Mouse (Mus musculus): ENCODE data around the gene Vdr. TPM values are rescaled to one million over a fixed set of nuclear protein-coding genes. Genes with fewer than 3 reads are reported as not detected.

Gene Vdr
- polyA plus RNA-seq, 1 experiment from 2014 or later: 1.5 TPM

DNA sequence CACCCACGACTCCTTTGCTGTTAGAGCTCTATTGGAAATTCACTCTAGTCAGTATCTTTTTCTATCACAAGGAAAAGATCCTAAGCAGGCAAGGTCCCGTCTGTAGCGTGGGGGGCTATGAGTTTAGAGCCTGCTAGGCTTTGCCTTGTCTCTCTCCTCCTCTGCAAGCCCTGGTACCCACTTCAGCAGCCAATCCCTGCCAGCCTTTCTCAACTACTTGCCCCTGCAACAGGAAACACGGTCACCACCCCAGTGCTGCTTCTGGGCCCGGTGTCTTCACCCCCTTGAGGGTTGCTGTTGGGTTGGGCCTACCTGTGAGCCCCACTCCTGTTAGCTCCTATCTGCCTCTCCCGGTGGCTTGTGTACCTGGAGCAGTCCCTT lies 88.5 kb downstream of the Vdr start:
- Histone ChIP-seq H3K9ac (ENCODE audit: low read length) (peak overlapping the region; percentile 45), H3K27me3 (ENCODE audit: control insufficient read depth, insufficient read depth, low read length) (no peaks in the 10 kb centered on the region), H3K9me3 (replicated peaks; ENCODE audit: control insufficient read depth, low read length) (no peaks in the 10 kb centered on the region), H3K4me3 (ENCODE audit: low read length) (no peak overlapping the region), H3K4me2 (ENCODE audit: low read depth, low read length) (peak overlapping the region; percentile 36), H3K36me3 (ENCODE audit: control insufficient read depth, insufficient read depth) (0 out of 2 replicates have a peak, but pooled peaks cover 3% of the 10 kb centered on the region), H3K27ac (ENCODE audit: low read length) (peak overlapping the region; percentile 85), H3K4me1 (ENCODE audit: control insufficient read depth, insufficient read depth, low read length) (peaks cover 64% of the 10 kb centered on the region)
- ATAC-seq (replicated peaks; ENCODE audit: extremely low read depth, insufficient read depth, low FRiP score): no peak
- 55% methylated on average over 6 of the region's 6 CpGs for WGBS

DNA sequence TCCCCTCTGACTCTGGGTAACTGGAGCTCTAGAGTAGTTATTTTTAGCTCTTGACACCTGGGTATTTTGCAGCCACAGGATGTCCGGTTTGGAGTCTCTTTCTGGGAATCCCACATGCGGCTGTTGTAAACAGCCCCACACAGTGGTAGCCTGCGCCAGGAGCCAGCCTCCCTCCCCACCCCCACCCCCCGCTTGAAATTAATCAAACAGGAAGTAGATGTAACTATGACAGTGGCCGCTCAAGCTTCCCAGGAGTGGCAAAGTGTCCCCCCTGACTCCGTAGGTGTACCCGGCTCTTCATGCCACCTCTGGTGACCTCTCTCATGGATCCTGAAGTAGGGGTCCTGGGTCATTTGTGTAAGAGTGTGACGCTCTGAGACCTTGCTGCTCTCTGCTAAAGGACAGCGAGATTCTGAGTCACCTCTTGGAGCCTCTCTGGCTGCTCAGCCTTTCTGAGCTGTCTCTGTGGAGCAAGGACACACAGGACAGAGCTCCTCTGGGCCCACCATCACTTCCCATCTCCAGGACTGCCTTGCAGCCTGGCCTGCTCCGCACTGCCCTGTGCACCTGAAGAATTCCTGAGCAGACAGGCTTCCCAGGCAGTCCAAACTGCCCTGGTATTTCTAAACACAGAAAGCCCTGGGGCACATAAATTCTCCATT lies 89.0 kb downstream of the Vdr start:
- Histone ChIP-seq H3K9ac (ENCODE audit: low read length) (peak overlapping the region; percentile 45), H3K36me3 (ENCODE audit: control insufficient read depth, insufficient read depth) (0 out of 2 replicates have a peak, but pooled peaks cover 3% of the 10 kb centered on the region), H3K4me1 (ENCODE audit: control insufficient read depth, insufficient read depth, low read length) (peaks cover 61% of the 10 kb centered on the region), H3K4me2 (ENCODE audit: low read depth, low read length) (peak overlapping the region; percentile 36), H3K4me3 (ENCODE audit: low read length) (no peak overlapping the region), H3K27ac (ENCODE audit: low read length) (peak overlapping the region; percentile 85), H3K9me3 (replicated peaks; ENCODE audit: control insufficient read depth, low read length) (no peaks in the 10 kb centered on the region), H3K27me3 (ENCODE audit: control insufficient read depth, insufficient read depth, low read length) (no peaks in the 10 kb centered on the region)
- WGBS: 20% methylated on average over 10 of the region's 10 CpGs
- peak; percentile 34 for ATAC-seq (replicated peaks; ENCODE audit: extremely low read depth, insufficient read depth, low FRiP score)

DNA sequence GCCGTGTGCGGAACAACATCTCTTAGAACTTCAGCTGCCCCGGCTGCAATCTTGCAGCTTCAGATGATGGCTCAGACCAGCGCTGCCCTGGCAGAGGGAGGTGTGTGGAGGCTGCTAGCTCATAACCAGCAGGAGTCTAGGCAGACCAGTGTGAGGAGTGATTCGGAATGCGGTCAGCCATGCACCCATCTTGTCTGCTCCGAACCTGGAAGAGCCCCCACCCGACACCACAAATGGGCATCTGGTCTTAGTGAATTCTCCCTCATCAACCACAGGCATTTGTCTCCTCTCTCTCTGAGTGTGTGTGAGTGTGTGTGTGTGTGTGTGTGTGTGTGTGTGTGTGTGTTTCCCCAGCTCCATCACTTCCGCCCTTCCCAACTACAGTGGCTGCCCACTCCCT lies 90.5 kb downstream of the Vdr start:
- Histone ChIP-seq H3K9me3 (replicated peaks; ENCODE audit: control insufficient read depth, low read length) (no peaks in the 10 kb centered on the region), H3K9ac (ENCODE audit: low read length) (no peak overlapping the region), H3K4me2 (ENCODE audit: low read depth, low read length) (no peak overlapping the region), H3K27me3 (ENCODE audit: control insufficient read depth, insufficient read depth, low read length) (no peaks in the 10 kb centered on the region), H3K4me1 (ENCODE audit: control insufficient read depth, insufficient read depth, low read length) (peaks cover 51% of the 10 kb centered on the region), H3K27ac (ENCODE audit: low read length) (no peak overlapping the region), H3K4me3 (ENCODE audit: low read length) (no peak overlapping the region), H3K36me3 (ENCODE audit: control insufficient read depth, insufficient read depth) (peaks cover 8% of the 10 kb centered on the region; the same call in 1 of the 2 replicates)
- no peak for ATAC-seq (replicated peaks; ENCODE audit: extremely low read depth, insufficient read depth, low FRiP score)
- WGBS: 86% methylated on average over 9 of the region's 9 CpGs

DNA sequence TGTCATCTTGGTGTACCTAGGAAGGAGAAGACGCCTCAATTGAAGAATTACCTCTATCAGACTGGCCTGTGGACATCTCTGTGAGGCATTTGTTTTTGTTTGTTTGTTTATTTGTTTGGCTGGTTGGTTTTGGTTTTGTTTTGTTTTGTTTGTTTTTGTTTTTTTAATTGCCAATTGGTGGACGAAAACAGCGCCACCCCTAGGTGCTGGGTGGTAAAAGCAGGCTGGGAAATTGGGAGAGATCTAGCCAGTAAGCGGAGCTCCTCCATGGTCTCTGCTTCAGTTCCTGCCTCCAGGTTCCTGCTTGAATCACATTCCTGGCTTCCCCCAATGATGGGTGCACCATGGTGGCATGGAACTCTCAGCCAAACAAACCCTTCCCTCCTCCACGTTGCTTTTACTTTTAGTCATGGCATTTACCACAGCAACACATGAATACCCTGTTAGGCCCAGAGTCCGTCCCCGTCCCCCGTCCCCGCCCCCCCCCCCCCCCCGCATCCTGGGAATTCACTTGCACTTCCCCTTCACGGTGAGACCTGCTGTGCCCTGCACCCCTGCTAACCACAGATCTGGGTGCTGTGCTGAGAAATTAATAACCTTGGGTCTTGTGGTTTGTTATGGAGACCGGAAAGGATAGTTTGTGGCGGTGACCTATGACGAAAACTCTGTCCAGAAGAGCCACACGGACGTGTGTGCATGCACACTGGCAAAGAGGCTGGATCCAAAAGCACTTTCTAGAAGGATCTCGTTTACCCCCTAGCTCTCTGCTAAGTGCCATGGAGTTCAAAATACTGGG lies 94.0 kb downstream of the Vdr start:
- Histone ChIP-seq H3K4me3 (ENCODE audit: low read length) (no peak overlapping the region), H3K4me2 (ENCODE audit: low read depth, low read length) (no peak overlapping the region), H3K4me1 (ENCODE audit: control insufficient read depth, insufficient read depth, low read length) (peaks cover 50% of the 10 kb centered on the region), H3K36me3 (ENCODE audit: control insufficient read depth, insufficient read depth) (peaks cover 8% of the 10 kb centered on the region), H3K9me3 (replicated peaks; ENCODE audit: control insufficient read depth, low read length) (no peaks in the 10 kb centered on the region), H3K27me3 (ENCODE audit: control insufficient read depth, insufficient read depth, low read length) (no peaks in the 10 kb centered on the region), H3K9ac (ENCODE audit: low read length) (no peak overlapping the region), H3K27ac (ENCODE audit: low read length) (no peak overlapping the region)
- WGBS: 85% methylated on average over 17 of the region's 17 CpGs
- ATAC-seq (replicated peaks; ENCODE audit: extremely low read depth, insufficient read depth, low FRiP score): no peak

DNA sequence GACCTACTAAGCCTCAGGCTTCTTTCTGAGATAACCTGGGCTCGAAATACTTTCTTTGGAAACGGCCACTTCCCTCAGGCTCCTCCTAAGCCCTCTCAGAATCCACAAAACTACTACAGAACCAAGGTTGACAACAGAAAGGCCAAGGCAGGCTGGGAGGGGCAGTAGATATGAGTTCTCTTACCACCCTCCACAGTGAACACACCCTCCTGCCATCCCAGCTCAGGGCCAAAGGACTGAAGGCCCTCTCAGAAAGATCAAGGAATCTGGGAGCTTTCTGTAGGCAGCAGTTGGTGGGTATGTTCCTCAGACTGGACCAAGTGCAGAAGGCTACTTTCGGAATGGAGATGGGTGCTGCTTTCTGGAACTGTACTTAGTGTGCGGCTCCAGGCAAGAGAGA lies 95.2 kb downstream of the Vdr start:
- H3K36me3 ChIP-seq (ENCODE audit: control insufficient read depth, insufficient read depth): peaks cover 12% of the 10 kb centered on the region
- H3K9me3 ChIP-seq (replicated peaks; ENCODE audit: control insufficient read depth, low read length): no peaks in the 10 kb centered on the region
- no peak overlapping the region for H3K4me3 ChIP-seq (ENCODE audit: low read length)
- 89% methylated on average over 4 of the region's 4 CpGs for WGBS
- ATAC-seq (replicated peaks; ENCODE audit: extremely low read depth, insufficient read depth, low FRiP score): no peak
- H3K27ac ChIP-seq (ENCODE audit: low read length): no peak overlapping the region
- no peak overlapping the region for H3K4me2 ChIP-seq (ENCODE audit: low read depth, low read length)
- no peak overlapping the region for H3K9ac ChIP-seq (ENCODE audit: low read length)
- H3K4me1 ChIP-seq (ENCODE audit: control insufficient read depth, insufficient read depth, low read length): peaks cover 41% of the 10 kb centered on the region
- no peaks in the 10 kb centered on the region for H3K27me3 ChIP-seq (ENCODE audit: control insufficient read depth, insufficient read depth, low read length)

DNA sequence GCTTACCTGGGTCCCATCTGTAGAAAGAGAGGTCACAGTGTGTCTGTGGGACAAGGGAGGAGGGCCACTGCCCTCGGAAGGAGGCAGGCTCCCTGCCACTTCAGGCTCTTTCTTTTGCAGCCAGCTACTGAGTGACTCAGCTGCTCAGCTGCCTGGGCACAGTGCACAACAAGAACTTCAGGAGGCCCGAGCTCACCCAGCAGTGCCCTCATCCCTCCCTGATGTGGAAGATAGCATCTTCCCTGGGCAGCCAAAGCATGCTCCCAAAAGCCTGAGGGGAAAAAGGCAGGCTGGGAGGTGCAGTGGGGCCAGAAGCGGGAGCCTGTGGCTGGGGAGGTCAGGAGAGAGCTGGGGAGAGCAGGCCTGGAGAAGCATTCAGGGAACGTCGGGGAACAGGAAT lies 95.7 kb downstream of the Vdr start:
- H3K4me1 ChIP-seq (ENCODE audit: control insufficient read depth, insufficient read depth, low read length): peaks cover 39% of the 10 kb centered on the region
- ATAC-seq (replicated peaks; ENCODE audit: extremely low read depth, insufficient read depth, low FRiP score): no peak
- H3K4me3 ChIP-seq (ENCODE audit: low read length): no peak overlapping the region
- no peaks in the 10 kb centered on the region for H3K27me3 ChIP-seq (ENCODE audit: control insufficient read depth, insufficient read depth, low read length)
- 41% methylated on average over 5 of the region's 5 CpGs for WGBS
- H3K27ac ChIP-seq (ENCODE audit: low read length): peak overlapping the region; percentile 8; the same call in 1 of the 2 replicates
- H3K36me3 ChIP-seq (ENCODE audit: control insufficient read depth, insufficient read depth): peaks cover 14% of the 10 kb centered on the region
- no peak overlapping the region for H3K9ac ChIP-seq (ENCODE audit: low read length)
- H3K4me2 ChIP-seq (ENCODE audit: low read depth, low read length): no peak overlapping the region
- H3K9me3 ChIP-seq (replicated peaks; ENCODE audit: control insufficient read depth, low read length): no peaks in the 10 kb centered on the region

DNA sequence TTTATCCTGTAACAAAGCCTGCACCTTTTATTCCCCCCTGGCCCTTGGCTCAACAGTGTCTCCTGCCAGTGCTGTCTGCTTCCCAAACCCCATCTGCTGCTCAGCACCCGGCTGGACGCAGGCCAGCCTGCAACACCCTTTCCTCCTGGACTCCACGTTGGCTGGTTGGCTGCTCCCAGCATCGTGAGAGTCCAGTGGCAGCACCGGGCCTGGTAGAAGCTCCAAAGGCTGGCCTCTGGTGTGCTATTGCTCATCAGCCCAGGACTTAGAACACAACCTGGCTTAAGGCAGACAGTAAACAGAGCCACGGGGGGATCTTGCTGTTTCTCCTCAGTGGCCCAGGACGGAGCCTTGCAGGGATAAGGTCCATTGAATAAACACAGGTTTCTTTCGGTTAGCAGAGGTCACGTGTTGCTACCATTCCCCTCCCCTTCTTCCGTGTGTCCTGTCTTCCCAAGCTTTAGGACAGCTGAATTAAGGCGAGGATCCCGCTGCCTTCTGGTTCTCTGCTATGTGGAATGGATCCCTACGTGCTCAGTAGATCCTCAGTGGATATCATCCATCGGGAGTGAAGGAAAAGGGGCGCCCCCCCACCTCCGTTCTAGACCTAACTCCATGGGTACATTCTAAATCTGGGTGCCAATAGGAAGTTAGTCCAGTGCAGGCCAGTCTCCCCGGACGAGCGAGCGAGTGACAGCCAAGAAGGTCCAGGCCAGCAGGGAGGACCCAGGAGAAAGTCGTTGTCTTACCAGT lies 96.8 kb downstream of the Vdr start:
- Histone ChIP-seq H3K9me3 (replicated peaks; ENCODE audit: control insufficient read depth, low read length) (no peaks in the 10 kb centered on the region), H3K9ac (ENCODE audit: low read length) (no peak overlapping the region), H3K4me1 (ENCODE audit: control insufficient read depth, insufficient read depth, low read length) (peaks cover 38% of the 10 kb centered on the region), H3K4me2 (ENCODE audit: low read depth, low read length) (no peak overlapping the region), H3K27me3 (ENCODE audit: control insufficient read depth, insufficient read depth, low read length) (no peaks in the 10 kb centered on the region), H3K27ac (ENCODE audit: low read length) (peak overlapping the region; percentile 81), H3K4me3 (ENCODE audit: low read length) (no peak overlapping the region), H3K36me3 (ENCODE audit: control insufficient read depth, insufficient read depth) (peaks cover 21% of the 10 kb centered on the region)
- 54% methylated on average over 21 of the region's 21 CpGs for WGBS
- no peak for ATAC-seq (replicated peaks; ENCODE audit: extremely low read depth, insufficient read depth, low FRiP score)

DNA sequence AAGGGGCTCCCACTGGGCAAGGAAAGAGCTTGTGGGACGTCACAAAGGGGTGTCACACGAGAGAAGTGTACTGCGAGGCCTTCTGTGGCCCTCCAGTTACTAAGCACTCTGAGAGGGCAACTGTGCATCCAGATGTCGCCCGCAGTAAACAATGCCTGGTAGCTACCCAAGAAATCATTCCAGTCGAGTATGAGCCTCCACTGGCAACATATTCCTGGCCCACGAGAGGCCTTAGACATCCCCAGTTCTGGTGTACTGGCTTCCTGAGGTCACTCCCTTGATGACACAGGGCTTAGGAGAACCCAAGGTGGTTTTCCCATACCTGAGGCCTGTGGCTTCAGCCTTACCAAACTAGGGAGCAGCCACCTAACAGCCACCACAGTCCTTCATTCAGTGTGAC lies 97.6 kb downstream of the Vdr start:
- peaks cover 38% of the 10 kb centered on the region for H3K4me1 ChIP-seq (ENCODE audit: control insufficient read depth, insufficient read depth, low read length)
- 74% methylated on average over 7 of the region's 7 CpGs for WGBS
- no peak overlapping the region for H3K4me3 ChIP-seq (ENCODE audit: low read length)
- peak overlapping the region; percentile 81 for H3K27ac ChIP-seq (ENCODE audit: low read length)
- H3K36me3 ChIP-seq (ENCODE audit: control insufficient read depth, insufficient read depth): peaks cover 21% of the 10 kb centered on the region
- no peaks in the 10 kb centered on the region for H3K27me3 ChIP-seq (ENCODE audit: control insufficient read depth, insufficient read depth, low read length)
- H3K4me2 ChIP-seq (ENCODE audit: low read depth, low read length): no peak overlapping the region
- no peaks in the 10 kb centered on the region for H3K9me3 ChIP-seq (replicated peaks; ENCODE audit: control insufficient read depth, low read length)
- ATAC-seq (replicated peaks; ENCODE audit: extremely low read depth, insufficient read depth, low FRiP score): no peak
- no peak overlapping the region; the same call in 1 of the 2 replicates for H3K9ac ChIP-seq (ENCODE audit: low read length)

DNA sequence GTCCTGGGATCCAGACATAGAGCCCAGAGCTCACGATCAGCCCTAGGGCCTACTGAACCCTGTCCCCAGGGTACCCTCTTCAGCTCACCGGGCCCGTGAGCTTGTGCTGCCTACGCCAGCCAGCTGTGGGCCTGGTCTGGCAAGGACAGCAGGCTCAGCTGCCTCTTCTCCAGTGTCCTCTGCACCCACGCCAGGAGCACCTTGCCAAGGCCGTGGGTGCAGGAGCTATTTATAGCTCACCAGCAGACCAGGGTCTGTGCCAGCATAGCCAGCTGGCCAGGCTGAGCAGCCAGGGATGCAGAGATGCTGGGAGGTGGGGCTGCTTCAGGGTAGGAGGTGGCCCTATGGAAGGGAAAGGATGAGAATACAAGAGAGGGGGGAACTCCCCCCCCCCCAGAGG lies 98.3 kb downstream of the Vdr start:
- no peaks in the 10 kb centered on the region for H3K9me3 ChIP-seq (replicated peaks; ENCODE audit: control insufficient read depth, low read length)
- peaks cover 38% of the 10 kb centered on the region for H3K4me1 ChIP-seq (ENCODE audit: control insufficient read depth, insufficient read depth, low read length)
- peaks cover 26% of the 10 kb centered on the region for H3K36me3 ChIP-seq (ENCODE audit: control insufficient read depth, insufficient read depth)
- ATAC-seq (replicated peaks; ENCODE audit: extremely low read depth, insufficient read depth, low FRiP score): peak; percentile 68
- H3K4me2 ChIP-seq (ENCODE audit: low read depth, low read length): no peak overlapping the region
- H3K27me3 ChIP-seq (ENCODE audit: control insufficient read depth, insufficient read depth, low read length): no peaks in the 10 kb centered on the region
- peak overlapping the region; percentile 53 for H3K9ac ChIP-seq (ENCODE audit: low read length)
- WGBS: 32% methylated on average over 6 of the region's 6 CpGs
- no peak overlapping the region for H3K4me3 ChIP-seq (ENCODE audit: low read length)
- H3K27ac ChIP-seq (ENCODE audit: low read length): peak overlapping the region; percentile 81
